Mouse (Mus musculus) adrenal gland, adult 2 months (tissue): ENCODE results near the gene Atp6v0a1. TPM values are rescaled to one million over a fixed set of nuclear protein-coding genes. Genes with fewer than 3 reads are reported as not detected.

ENCODE experiments used
- DNase-seq: peaks from one replicate; pipeline ENCODE4 v3.0.0; 2021
- long read RNA-seq: library from polyadenylated mRNA; stranded (forward); transcript quantifications from one replicate; pipeline ENCODE4 v2.0.0, GENCODE M21; 2021
- polyA plus RNA-seq: library from polyadenylated mRNA; depleted of rRNA; stranded (reverse); fragments of >200 nt; gene quantifications from 2 replicates; pipeline ENCODE4 v1.2.3, GENCODE M21; 2012; rRNA removed
- total RNA-seq, 2 experiments: library from RNA; stranded (reverse); gene quantifications; 2 replicates each; pipeline ENCODE4 v1.2.3; 2021

Gene Atp6v0a1
- total RNA-seq = 100 to 1,000 TPM; 116 to 159 TPM
- 77.9 and 98.0 TPM in 2 replicates for polyA plus RNA-seq
- long read RNA-seq, full-length matches to known transcripts = 20 of 81 reads
- long read RNA-seq, partial matches to known transcripts = 12 of 81 reads
- long read RNA-seq, other reads (novel, unspliced or antisense) = 49 of 81 reads

DNA sequence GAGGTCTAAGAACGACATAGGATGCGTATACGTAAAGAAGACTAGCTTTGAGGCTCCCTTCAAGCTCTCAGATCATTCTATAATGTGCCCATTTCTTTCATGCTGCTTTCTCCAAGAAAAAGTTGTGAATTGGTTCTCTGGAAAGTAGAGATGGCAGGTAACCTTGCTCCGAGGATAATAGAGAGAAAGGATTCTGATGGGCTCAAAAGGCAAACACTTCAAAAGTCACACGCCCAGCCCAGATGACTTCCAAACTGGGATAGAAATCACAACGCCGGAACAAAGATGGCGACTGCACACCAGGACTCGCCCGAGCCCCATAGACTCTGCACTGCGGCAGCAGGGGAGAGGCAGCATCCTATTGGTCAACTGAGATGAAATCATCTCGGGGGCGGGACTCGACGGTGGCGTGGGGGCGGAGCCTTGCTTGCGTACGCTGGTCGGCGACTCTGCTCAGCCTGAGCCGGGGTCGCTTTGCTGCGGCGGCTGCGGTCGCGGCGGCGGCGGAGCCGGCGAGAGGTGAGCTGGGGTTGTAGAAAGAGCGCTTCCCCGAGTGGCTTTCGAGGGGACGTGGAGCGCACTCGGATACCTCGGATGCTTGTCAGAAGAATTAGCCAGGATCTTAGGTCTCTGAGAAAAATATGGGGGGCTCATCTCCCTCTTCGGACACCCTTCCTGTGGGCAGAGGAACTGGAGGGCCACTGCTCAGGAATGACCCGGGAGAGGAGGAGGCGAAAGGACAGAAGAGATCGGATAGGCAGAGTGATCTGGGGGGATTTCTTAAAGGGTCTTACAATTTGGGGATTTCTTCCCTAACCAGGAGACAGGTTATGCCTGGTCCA lies at the start of gene Atp6v0a1:
Atp6v0a1 (plus strand) TSS at position 407 of the 842 bp plus-strand sequence.
- peak; percentile 98 for DNase-seq

DNA sequence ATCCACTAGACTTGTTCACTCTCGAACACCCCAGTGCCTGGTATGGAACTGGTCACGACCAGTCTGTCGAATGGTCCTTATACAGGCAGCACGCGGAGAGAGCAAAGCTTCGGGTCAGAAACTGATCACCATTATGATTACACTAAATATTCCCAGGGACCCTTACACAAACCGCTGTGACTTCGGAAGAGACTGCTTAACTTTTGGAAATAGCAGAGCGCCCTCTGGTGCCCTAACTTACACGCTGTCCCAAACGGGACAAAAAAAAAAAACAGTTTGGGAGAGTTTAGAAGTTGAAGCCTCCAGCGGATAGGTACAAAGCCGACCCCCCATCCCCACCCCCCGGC lies 49.8 kb upstream of the Atp6v0a1 start:
- DNase-seq = peak; percentile 74

DNA sequence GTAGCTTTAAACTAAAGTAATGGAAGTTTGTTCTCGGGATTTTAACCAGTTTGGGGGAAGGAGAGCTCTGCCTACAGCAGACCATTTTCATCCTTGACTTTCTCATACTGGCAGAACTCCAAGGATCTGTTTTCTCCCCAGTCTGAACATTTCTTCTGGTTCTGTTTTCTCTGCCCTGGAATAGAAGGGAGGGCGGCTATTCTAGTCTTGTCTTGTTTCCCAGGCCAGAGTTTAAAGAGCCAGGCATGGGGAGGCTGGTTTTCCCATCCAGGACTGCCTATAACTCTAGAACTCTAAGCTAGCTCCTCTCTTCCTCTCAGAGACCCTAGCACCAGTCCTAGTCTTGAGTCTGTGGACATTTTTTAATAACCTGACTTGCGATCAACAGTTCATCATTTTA lies 49.4 kb upstream of the Atp6v0a1 start:
- peak; percentile 66 for DNase-seq

DNA sequence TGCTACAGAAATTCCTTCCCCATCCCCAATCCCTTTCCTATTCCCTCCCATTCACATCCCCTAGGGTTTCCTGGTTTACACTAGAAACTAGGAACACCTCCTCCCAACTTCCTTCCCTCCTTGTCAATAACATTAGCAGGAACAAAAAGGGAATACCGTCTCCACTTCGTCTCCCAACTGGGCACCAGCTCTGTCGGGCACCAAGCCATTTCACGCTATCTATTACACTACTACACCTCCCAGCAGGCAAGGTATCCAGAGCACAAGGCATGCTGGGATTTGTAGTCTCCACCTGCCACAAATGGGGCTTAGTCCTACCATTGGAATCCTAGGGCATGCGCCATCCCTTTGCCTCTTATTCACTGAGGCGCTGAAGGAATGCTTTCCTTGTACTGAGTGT lies 48.7 kb upstream of the Atp6v0a1 start:
- peak; percentile 82 for DNase-seq

DNA sequence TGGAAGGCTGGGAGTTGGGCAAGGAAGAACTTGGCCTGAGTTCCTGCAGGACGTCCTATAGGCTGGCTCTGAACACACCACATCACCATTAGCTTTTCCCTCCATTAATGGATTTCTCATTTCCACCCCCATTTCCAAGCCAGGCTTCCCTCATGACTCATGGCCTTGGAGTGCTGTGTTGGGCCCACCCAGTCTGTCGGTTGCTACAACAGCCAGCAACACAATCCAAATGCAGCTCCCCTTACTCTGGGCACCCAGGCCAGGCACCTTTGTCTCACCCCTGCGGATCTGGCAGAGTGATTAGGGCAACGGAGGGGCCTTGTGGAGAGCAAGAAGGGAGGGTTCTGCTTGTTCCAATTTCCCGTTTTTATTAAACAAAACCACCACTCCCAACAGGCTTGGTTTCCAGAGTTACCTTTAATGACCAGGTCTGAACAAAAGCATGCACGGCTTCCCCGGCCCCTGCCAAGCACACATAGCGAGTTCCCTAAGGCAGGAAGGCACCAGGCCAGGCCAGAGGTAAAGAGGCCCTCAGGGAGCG lies 46.8 kb upstream of the Atp6v0a1 start:
- peak; percentile 79 for DNase-seq

DNA sequence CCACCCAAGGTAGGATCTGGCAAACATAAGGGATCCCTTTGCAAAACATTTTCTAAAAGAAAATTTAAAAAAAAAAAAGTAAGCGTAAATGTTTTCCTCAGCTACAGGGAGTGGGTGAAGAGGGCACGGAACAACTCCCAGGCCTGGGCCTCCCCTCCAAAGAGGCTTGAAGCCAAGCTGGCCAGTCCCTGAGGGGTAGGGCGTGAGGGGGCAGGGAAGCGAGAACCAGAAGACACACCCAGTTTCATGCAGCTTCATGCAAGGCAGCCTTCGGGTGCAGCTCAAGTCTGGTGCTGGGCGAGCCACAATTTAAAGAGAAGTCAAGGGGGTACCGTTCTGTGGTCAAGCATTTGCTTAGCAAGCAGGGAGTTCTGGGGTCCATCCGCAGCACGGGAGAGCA lies 45.6 kb upstream of the Atp6v0a1 start:
- DNase-seq = peak; percentile 67

DNA sequence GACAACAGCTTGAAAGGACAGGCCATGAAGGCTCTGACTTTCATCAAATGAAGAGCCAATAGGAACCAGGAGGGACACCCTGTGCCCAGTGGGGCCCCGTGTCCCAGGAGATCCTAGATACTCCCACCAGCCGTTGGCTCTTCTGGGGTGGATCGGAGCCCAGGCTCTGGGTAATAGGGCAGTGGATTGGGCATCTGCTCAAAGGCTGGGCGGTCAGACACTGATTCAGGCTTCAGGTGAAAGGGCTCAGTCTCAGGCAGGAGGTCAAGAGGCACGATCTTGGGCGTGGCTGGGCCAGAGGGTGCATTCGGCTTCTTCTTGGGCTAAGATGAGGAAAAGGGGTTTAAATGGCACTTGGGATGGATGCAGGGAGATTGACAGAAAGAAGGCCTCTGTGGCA lies 45.1 kb upstream of the Atp6v0a1 start:
- DNase-seq = peak; percentile 43

DNA sequence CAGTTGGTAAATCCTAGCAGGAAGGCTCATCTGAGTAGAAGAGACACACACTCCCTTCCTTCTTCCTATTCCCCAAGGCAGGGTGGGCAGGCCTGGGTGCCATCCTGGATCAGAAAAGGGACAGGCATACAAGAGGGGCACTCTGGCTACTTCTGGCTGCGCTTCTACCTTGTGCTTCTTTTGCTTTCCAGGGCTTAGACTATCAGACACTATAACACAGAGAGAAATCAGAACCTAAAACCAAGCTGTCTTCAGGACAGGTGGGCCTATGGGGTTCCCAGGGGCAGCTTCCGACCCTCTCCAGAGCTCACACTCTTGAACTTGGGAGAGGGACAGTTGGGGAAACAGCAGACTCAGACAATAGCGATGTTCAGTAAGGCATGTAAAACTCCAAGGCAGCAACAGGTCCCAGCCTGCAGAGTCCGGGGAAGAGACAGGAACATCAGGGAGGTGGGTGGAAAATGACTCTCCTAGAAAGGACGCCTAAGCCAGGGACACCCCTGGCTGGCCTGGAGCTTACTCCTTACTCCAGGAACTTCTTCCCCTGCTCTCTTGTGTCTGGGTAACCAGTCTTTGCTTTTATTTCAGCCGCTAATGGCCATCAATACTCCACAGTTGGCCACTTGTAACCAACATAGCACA lies 44.2 kb upstream of the Atp6v0a1 start:
- no peak for DNase-seq

DNA sequence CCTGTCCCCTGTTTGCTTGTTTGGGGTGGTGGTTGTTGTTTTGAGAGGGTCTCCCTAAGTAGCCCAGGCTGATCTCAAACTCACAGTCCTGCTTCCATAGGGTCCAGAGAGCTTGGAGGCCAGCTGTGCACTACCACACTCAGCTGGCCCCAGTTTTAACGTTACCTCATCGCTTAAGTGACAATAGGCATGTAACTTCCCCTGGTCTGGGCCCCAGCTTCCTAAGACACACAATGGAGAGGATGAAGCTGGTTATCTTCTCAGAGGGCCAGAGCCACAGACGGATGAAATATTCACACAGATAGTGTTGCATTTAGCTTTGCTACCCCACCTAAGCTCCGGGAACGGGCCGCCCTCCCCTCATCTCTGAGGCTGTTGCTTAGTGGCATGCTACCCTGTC lies 43.5 kb upstream of the Atp6v0a1 start:
- no peak for DNase-seq

DNA sequence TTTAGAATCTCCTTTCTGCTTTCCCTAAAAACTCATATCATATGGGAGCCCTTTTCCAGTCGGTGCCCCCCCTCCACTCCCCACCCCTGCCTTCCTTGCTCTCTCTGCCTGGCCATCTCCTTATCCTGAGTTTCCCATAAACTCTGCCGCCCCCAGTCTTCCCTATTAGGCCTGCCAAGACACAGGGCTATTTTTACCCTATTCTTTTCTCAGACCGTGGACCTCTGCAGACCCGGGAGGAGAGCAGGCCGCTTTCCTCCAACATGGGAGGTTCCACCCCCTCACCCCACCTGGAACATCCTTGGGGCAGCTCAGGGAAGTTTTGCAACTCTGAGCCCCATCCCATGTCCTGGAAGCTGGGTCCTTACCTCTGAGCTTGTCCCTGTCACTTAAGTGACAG lies 41.9 kb upstream of the Atp6v0a1 start:
- no peak for DNase-seq

DNA sequence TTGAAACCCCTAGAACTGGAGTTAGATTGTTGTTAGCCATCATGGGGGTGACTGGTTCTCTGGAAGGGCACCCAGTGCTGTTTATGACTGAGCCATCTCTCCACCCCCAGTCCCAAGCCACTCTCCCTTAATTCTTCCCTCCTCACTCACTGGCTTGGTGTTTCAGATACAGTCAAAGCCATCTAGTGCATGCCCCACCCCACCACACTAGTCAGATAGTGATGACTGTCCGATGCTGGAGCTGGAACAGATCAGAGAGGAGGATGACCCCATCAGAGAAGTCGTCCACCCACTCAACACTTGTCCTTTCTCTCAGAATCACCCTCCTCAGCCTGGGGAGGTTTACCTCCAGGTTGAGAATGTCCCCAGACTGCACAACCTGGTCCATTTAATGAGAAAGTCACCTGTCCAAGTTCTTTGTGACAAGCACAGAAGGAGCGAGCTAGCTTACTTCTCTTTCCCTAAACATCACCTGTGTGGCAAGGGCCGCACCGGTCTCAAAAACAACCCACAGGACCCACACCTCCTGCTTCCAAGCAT lies 41.3 kb upstream of the Atp6v0a1 start:
- DNase-seq = peak; percentile 28

DNA sequence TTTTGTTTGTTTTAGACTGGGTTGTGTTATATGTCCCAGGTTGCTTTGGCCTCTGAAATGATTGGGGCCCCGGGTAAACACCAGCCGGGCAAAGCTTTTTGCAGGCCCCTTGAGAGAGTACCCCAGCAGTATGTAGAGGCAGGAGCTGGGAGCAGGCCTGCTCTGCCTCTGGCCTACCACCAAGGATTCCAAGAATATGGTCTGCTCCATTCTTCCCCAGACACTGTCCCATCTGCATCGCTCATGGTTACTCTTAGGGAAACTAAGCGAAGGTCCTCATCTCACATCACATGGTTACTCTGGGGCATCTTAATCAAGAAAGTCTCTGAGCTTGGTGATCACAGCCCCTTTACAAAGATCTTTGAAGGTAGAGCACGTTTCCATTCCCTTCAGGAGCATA lies 40.8 kb upstream of the Atp6v0a1 start:
- no peak for DNase-seq

DNA sequence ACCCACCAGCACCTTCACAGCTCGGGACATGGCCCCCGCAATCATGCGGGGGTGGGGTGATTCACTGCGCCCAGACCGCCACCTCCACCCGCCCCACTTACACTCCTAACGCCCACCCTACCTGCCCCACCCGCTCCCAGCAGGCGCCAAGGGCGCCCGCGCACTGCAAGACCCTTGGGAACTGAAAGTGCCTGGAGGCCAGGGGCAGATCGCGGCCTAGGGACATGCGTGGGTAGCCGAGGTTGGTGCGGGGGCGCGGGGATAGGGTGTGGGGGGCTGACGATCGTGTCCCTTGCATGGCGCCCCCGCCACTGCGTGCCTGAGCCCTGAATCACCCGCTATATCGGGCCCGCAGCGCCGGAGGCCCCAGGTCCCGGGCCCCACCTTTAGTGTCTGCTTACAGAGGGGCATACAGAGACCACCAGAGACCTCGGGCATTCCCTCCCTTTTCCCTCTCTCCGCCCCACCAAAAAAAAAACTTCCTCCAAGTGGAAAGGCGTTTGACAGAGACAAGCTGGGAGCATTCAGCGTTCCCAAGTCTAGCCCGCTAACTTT lies 40.0 kb upstream of the Atp6v0a1 start:
- DNase-seq = peak; percentile 68

DNA sequence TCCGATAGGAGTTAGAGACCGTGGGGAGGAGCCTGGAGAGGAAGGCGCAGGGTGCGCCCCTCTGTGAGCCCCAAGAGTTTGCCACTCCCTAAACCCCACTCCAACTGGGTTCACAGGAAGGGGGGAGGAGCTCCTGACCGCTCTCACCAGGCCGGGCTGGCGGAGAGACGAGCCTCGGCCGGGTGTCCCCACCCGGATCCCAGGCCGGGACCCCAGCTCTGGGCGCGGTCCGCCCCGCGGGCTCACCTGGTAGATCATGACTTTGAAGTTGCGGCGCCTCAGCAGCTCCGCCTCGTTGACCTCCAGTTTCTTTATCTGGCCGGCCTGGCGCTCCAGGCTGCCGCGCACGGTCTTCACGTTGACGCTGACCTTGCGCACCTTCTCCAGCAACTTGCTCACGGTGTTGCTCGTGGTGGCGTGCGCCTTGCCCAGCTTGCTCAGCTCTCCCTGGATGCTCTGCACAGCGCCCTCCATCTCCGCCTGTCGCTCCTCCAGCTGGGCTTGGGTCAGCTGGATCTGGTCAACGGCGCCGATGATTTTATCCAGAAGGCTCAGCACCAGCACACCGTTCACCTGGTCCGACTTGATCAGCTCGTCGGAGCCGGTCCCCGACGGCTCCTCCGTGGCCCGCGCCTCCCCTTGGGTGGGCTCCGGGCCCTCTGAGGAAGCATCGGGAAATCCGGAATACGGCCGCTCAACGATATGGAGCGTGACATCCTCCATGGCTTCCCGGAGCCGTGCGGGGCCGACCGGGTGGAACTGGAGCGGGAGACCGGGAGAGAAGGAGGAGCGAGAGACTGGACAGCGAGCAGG lies 39.3 kb upstream of the Atp6v0a1 start:
- DNase-seq = peak; percentile 82

DNA sequence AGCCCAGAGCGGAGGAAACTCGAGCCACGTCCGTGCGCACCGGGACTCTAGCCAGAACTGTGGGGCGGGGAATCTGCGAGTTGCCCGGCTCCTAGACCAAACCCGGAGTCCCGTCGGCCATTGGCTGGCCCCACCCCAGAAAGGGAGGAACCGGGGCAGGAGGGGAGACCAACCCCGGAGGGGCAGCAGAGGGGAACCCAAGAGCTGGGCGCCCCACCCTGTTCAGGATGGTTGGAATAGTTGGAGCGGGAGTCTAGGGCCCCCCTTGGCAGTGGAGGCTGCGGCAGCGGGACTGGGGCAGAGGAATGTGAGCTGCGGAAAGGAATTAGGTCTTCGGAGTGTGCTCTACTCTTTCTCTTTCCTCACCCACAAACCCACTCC lies 38.7 kb upstream of the Atp6v0a1 start, which contains the start of gene Cavin1:
Cavin1 (minus strand) TSS at position 331 of the 381 bp plus-strand sequence.
- DNase-seq = peak; percentile 99

DNA sequence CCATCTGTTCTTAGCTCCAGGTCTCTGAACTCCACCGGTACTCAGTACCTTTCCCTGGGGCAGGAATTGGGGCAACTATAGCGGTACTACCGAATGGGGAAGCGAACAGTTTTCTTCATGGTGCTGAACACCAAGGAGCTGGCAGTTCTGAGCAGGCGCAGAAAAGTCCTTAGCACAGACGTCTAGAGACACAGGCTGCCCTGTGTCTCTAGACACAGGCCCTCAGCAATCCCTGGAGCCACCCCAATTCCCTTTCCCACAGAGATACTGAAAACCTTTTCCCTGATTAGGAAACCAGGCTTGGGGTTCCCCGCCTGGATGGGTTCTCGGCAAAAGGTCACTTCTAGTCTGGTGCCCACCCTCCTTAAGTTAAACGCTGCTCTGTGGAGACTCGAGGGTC lies 37.8 kb upstream of the Atp6v0a1 start:
- DNase-seq = peak; percentile 37

DNA sequence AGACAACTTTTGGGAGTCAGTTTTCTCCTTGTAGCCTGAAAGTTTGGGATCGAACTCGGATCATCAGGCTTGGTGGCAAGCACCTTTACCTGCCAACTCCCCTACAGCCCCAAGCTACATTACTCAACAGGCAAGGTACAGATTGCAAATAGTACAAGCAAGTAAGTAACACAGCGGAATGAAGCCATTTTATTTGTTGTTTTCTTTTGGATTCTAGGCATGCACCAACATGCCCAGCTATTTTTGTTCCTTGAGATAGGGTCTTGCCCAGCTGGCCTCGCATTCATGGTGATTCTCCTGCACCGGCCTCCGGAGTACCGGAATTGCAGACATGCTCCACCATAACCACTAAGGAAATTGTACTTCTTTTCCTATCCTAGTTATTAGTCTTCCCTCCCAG lies 36.0 kb upstream of the Atp6v0a1 start:
- no peak for DNase-seq

DNA sequence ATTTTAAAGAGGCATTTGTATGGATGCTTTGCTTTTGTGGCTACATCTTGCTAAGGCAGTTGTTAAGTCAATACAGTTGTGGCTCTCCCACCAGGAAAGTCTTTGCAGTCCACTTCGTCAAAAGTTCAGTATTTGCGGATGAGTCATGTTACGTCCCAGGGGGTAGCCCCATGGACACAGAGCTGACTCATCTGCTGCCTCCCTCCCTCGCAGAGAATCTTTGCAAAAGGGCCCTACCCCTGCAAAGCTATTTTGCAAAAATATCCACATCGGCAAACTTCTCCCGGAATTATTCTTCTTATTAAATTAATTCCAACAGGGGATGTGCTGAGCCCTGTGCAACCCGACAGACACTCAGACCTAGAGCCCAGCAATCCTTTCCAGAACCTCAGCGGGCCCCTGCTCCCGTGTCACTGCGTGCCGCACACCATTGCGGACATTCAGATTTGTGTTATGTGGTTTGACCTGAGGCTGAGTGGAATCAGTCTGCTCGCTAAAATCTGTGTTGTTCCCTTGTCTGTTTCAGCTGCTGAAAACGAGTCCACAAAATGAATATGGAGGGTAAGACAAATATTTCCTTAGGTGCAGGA lies 34.8 kb upstream of the Atp6v0a1 start:
- peak; percentile 81 for DNase-seq

DNA sequence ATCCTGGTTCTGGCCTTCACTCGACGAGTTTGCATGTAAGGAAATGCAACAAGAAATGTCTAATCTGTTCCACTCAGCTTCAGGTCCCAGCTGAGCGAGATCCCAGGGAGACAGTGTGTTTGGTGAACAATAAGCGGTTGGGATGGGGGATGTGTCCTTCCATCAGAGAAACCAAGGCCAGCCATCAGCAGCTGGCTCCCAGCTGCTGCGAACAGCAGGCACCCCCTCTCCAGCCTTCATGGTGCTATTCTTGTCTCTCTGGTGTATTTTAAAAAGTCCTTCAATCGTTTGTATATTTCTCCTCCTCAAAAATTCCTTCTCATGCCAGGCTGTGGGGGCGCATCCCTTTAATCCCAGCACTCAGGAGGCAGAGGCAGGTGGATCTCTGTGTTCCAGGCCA lies 34.0 kb upstream of the Atp6v0a1 start:
- DNase-seq = peak; percentile 58

DNA sequence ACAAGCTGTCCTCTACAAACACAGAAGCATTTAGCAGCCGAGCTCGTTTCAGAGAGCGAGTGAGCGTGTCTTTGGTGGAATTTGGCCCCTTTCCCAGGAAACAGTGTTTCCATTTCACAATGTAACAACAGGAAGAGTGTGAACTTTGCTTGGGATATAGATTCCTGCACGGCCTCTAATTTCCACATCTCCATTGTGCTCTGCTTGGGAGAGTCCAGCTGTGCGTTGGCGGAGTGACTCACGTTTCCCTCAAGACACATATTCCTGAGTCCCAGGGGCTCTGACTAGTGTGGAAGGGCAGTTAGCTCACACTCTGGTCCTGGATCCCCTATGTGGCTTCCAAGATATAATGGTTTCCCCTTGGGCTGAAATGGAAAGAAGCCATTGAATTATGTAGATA lies 29.4 kb upstream of the Atp6v0a1 start:
- DNase-seq = peak; percentile 44

DNA sequence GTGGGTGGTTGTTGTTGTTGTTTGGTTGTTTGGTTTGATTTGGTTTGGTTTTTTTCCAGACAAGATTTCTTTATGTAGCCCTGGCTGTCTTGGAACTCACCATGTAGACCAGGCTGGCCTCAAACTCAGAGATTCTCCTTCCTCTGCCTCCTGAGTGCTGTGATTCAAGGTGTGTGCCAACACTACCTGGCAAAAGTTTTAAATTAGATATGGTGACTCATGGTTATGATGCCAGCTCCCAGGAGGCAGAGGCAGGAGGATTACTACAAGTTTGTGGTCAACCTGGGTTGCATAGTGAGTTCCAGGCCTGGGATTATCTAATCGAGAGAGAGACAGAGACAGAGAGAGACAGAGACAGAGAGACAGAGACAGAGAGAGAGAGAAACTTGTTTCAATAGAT lies 28.8 kb upstream of the Atp6v0a1 start:
- DNase-seq = no peak
